Mouse (Mus musculus) C2C12 (cell line): ENCODE results near the gene Pigu.

ENCODE experiments used
- CTCF ChIP-seq: IDR thresholded peaks from one replicate; pipeline ENCODE4 v1.5.1; 2011; ENCODE audit not compliant: control insufficient read depth, insufficient read depth, insufficient read length
- MYOD1 ChIP-seq: IDR thresholded peaks from one replicate; pipeline ENCODE4 v1.6.1; 2011; ENCODE audit warnings: low read depth; ENCODE audit not compliant: control insufficient read depth, insufficient read length
- MYOG ChIP-seq: IDR thresholded peaks from one replicate; pipeline ENCODE4 v1.6.1; 2011; ENCODE audit not compliant: control insufficient read depth, insufficient read length; ENCODE audit errors: extremely low read depth
- USF1 ChIP-seq: IDR thresholded peaks from one replicate; pipeline ENCODE4 v1.6.1; 2011; ENCODE audit warnings: low read depth, mild to moderate bottlenecking, control low read depth, moderate library complexity

- TF ChIP-seq USF1 (no peak), CTCF (no peak), MYOD1 (no peak), MYOG (no peak)
Observed at GRCm38 (mm10) chr2:155381643-155382331, 24.6 kb upstream of the Pigu start.
